Mouse (Mus musculus) liver, embryonic 16.5 days (tissue): ENCODE measurements around the gene Tradd. TPM values are rescaled to one million over a fixed set of nuclear protein-coding genes. Genes with fewer than 3 reads are reported as not detected.

Experiments used
- ATAC-seq: fragments of 200-750 bp; cut with Nextera tagmentation; 2 replicates; pipeline ENCODE4 v1.8.0; 2017; ENCODE audit warnings: low read depth, mild to moderate bottlenecking, moderate number of reproducible peaks, moderate library complexity
- H3K27ac ChIP-seq: fragments of 300-500 bp; sonication (generic); 2 replicates; pipeline ENCODE4 v1.5.1; 2014; ENCODE audit warnings: mild to moderate bottlenecking, low read length
- H3K27me3 ChIP-seq: fragments of 300-500 bp; sonication (generic); 2 replicates; pipeline ENCODE4 v1.6.1; 2014; ENCODE audit warnings: low read depth, low read length, mixed read lengths; ENCODE audit not compliant: control insufficient read depth, insufficient read depth
- H3K36me3 ChIP-seq: fragments of 300-500 bp; sonication (generic); 2 replicates; pipeline ENCODE4 v1.6.1; 2014; ENCODE audit warnings: mild to moderate bottlenecking; ENCODE audit not compliant: control insufficient read depth, insufficient read depth
- H3K4me1 ChIP-seq: fragments of 300-500 bp; sonication (generic); 2 replicates; pipeline ENCODE4 v1.6.1; 2014; ENCODE audit warnings: low read depth, low read length, mixed read lengths; ENCODE audit not compliant: control insufficient read depth
- H3K4me2 ChIP-seq: fragments of 300-500 bp; sonication (generic); 2 replicates; pipeline ENCODE4 v1.6.1; 2014; ENCODE audit warnings: low read depth, low read length, mixed read lengths
- H3K4me3 ChIP-seq: fragments of 300-500 bp; sonication (generic); 2 replicates; pipeline ENCODE4 v1.5.1; 2014; ENCODE audit warnings: low read depth, mild to moderate bottlenecking, low read length
- H3K9ac ChIP-seq: fragments of 300-500 bp; sonication (generic); 2 replicates; pipeline ENCODE4 v1.6.1; 2014; ENCODE audit warnings: low read depth, low read length
- H3K9me3 ChIP-seq: fragments of 300-500 bp; sonication (generic); replicated peaks from 2 replicates; pipeline ENCODE4 v1.6.1; 2016; ENCODE audit warnings: low read length; ENCODE audit not compliant: control insufficient read depth
- WGBS: fragments of 180-500 bp; shearing (Covaris S2); extraction: QIAGEN DNeasy Blood & Tissue Kit; methylation state at CpG from one replicate; pipeline ENCODE4 v1.1.7; 2014; ENCODE audit not compliant: insufficient replicate concordance; 5-methylcytosine and 5-hydroxymethylcytosine counted together
- microRNA counts: library from miRNA; unstranded; fragments of <30 nt; microRNA quantifications from one replicate; lab custom pipeline; 2016
- microRNA-seq: library from miRNA; unstranded; fragments of <30 nt; microRNA quantifications from one replicate; pipeline ENCODE4, GENCODE M21; 2016
- polyA plus RNA-seq: library from polyadenylated mRNA; unstranded; fragments of >200 nt; fragmentation: Nextera tagmentation; extraction: Ambion mirVana; gene quantifications from 2 replicates; pipeline ENCODE4 v1.2.1, GENCODE M21; 2015

Gene Tradd
- polyA plus RNA-seq, 1 experiment from 2014 or later = 14.0 TPM

GRCm38 (mm10) chr8:105224413-105225271 is 39.8 kb downstream of the Tradd start, which contains the start of gene D230025D16Rik:
D230025D16Rik (plus strand) TSS chr8:105225145.
- no peaks in the 10 kb centered on the region for H3K27me3 ChIP-seq
- H3K9me3 ChIP-seq = no peaks in the 10 kb centered on the region
- H3K4me1 ChIP-seq = peaks cover 14% of the 10 kb centered on the region
- H3K36me3 ChIP-seq = no peaks in the 10 kb centered on the region
- WGBS = 5% methylated on average over 34 of the region's 34 CpGs
- peak; percentile 88 for ATAC-seq
- peak within 1 kb of the TSS; percentile 95 for H3K4me3 ChIP-seq
- peak within 1 kb of the TSS; percentile 96 for H3K9ac ChIP-seq
- peak within 1 kb of the TSS; percentile 89 for H3K4me2 ChIP-seq
- peak within 1 kb of the TSS; percentile 94 for H3K27ac ChIP-seq

GRCm38 (mm10) chr8:105223850-105224249 is 40.6 kb downstream of the Tradd start:
- no peaks in the 10 kb centered on the region for H3K36me3 ChIP-seq
- H3K9me3 ChIP-seq = no peaks in the 10 kb centered on the region
- 74% methylated on average over 7 of the region's 7 CpGs for WGBS
- H3K9ac ChIP-seq = no peak overlapping the region; the same call in 1 of the 2 replicates
- H3K4me2 ChIP-seq = no peak overlapping the region
- no peak for ATAC-seq
- H3K4me1 ChIP-seq = peaks cover 14% of the 10 kb centered on the region
- no peak overlapping the region for H3K27ac ChIP-seq
- no peak overlapping the region for H3K4me3 ChIP-seq
- H3K27me3 ChIP-seq = no peaks in the 10 kb centered on the region

GRCm38 (mm10) chr8:105217926-105218522 is 46.4 kb downstream of the Tradd start:
- no peaks in the 10 kb centered on the region for H3K36me3 ChIP-seq
- no peak overlapping the region for H3K27ac ChIP-seq
- no peak overlapping the region for H3K9ac ChIP-seq
- 57% methylated on average over 5 of the region's 5 CpGs for WGBS
- no peaks in the 10 kb centered on the region for H3K9me3 ChIP-seq
- no peak overlapping the region for H3K4me3 ChIP-seq
- H3K4me2 ChIP-seq = no peak overlapping the region
- ATAC-seq = no peak
- H3K27me3 ChIP-seq = no peaks in the 10 kb centered on the region
- no peaks in the 10 kb centered on the region for H3K4me1 ChIP-seq

GRCm38 (mm10) chr8:105214104-105214503 is 50.3 kb downstream of the Tradd start:
- Histone ChIP-seq H3K27ac (no peak overlapping the region), H3K4me3 (no peak overlapping the region), H3K9ac (no peak overlapping the region), H3K36me3 (no peaks in the 10 kb centered on the region), H3K4me2 (no peak overlapping the region), H3K27me3 (no peaks in the 10 kb centered on the region), H3K9me3 (no peaks in the 10 kb centered on the region), H3K4me1 (no peaks in the 10 kb centered on the region; the same call in 1 of the 2 replicates)
- 81% methylated on average over 5 of the region's 5 CpGs for WGBS
- no peak for ATAC-seq

GRCm38 (mm10) chr8:105209153-105210110 is 55.0 kb downstream of the Tradd start:
- Histone ChIP-seq H3K4me3 (no peak overlapping the region), H3K9ac (no peak overlapping the region), H3K4me1 (no peaks in the 10 kb centered on the region; the same call in 1 of the 2 replicates), H3K9me3 (no peaks in the 10 kb centered on the region), H3K27me3 (no peaks in the 10 kb centered on the region), H3K27ac (no peak overlapping the region), H3K4me2 (no peak overlapping the region), H3K36me3 (no peaks in the 10 kb centered on the region)
- ATAC-seq = peak; percentile 32; the same call in 1 of the 2 replicates
- 33% methylated on average over 1 of the region's 1 CpGs for WGBS

MicroRNA genes within 50 kb of the gene (microRNA counts, 519-probe panel; counts per million panel counts)
- microRNA mmu-miR-328 (lab: Ali Mortazavi, UCI) = 1,734 counts per million, percentile 19 among the panel's probes with 10 or more counts

Small RNAs within 50 kb of the gene (microRNA-seq; reads per million reads assigned to microRNA genes)
- gene Gm27320 (not detected), gene Mir328 (319 reads per million, percentile 66 among the genes with 10 or more reads in this experiment)

Other genes with a start within 250 kb of the Tradd start
- 0.71 and 0.83 TPM in 2 replicates for gene Ces3a, start 216.0 kb downstream of the Tradd start, polyA plus RNA-seq
- gene Ces3b, start 180.9 kb downstream of the Tradd start, polyA plus RNA-seq = not detected in 2 replicates
- gene Ces4a, start 132.8 kb downstream of the Tradd start, polyA plus RNA-seq = not detected in 2 replicates
- gene Cbfb, start 93.9 kb downstream of the Tradd start, polyA plus RNA-seq = 6.6 and 7.5 TPM in 2 replicates
- gene D230025D16Rik, start 39.5 kb downstream of the Tradd start, polyA plus RNA-seq = 18.7 and 19.7 TPM in 2 replicates
- 2.1 and 2.5 TPM in 2 replicates for gene B3gnt9, start 9.5 kb downstream of the Tradd start, polyA plus RNA-seq
- 1.4 TPM in 2 replicates for gene Fbxl8, start within 50 bp of the Tradd start, polyA plus RNA-seq
- 0.08 and 0.09 TPM in 2 replicates for gene Hsf4, start 5.2 kb upstream of the Tradd start, polyA plus RNA-seq
- 0.12 and 0.19 TPM in 2 replicates for gene Nol3, start 11.5 kb upstream of the Tradd start, polyA plus RNA-seq
- gene 4931428F04Rik, start 25.3 kb upstream of the Tradd start, polyA plus RNA-seq = 0.55 and 0.84 TPM in 2 replicates
- gene Exoc3l, start 31.5 kb upstream of the Tradd start, polyA plus RNA-seq = 5.9 and 6.5 TPM in 2 replicates
- gene E2f4, start 33.1 kb upstream of the Tradd start, polyA plus RNA-seq = 169 and 187 TPM in 2 replicates
- gene Elmo3, start 41.0 kb upstream of the Tradd start, polyA plus RNA-seq = 4.7 and 5.3 TPM in 2 replicates
- gene Lrrc29, start 61.7 kb upstream of the Tradd start, polyA plus RNA-seq = 11.1 and 12.5 TPM in 2 replicates
- gene Tmem208, start 61.7 kb upstream of the Tradd start, polyA plus RNA-seq = 81.4 and 82.0 TPM in 2 replicates
- gene Fhod1, start 83.3 kb upstream of the Tradd start, polyA plus RNA-seq = 0.46 and 0.60 TPM in 2 replicates
- 0.13 TPM in 2 replicates for gene Slc9a5, start 84.2 kb upstream of the Tradd start, polyA plus RNA-seq
- gene Plekhg4, start 108.7 kb upstream of the Tradd start, polyA plus RNA-seq = not detected in 2 replicates
- gene Kctd19, start 148.9 kb upstream of the Tradd start, polyA plus RNA-seq = not detected in 2 replicates
- gene Lrrc36, start 149.0 kb upstream of the Tradd start, polyA plus RNA-seq = 0.09 TPM in 1 of 2 replicates, not detected in the other
- gene Tppp3, start 206.9 kb upstream of the Tradd start, polyA plus RNA-seq = 2.8 and 5.9 TPM in 2 replicates
- gene Zdhhc1, start 232.3 kb upstream of the Tradd start, polyA plus RNA-seq = 1.6 and 2.2 TPM in 2 replicates